Mouse (Mus musculus): ENCODE data around the gene Hnrnpm. TPM values are rescaled to one million over a fixed set of nuclear protein-coding genes. Genes with fewer than 3 reads are reported as not detected.
A peak's percentile ranks its signal among the peaks of the same experiment; 100 is the strongest.
"Not testable (repeated sequence)": the region's sequence is repeated elsewhere in the genome, so short reads cannot be mapped to it uniquely, and the experiment has no call there.

The Hnrnpm gene
- 367 and 434 TPM in 2 replicates for polyA plus RNA-seq (2011; ENCODE audit: insufficient read length, low read depth, missing spikeins)

DNA sequence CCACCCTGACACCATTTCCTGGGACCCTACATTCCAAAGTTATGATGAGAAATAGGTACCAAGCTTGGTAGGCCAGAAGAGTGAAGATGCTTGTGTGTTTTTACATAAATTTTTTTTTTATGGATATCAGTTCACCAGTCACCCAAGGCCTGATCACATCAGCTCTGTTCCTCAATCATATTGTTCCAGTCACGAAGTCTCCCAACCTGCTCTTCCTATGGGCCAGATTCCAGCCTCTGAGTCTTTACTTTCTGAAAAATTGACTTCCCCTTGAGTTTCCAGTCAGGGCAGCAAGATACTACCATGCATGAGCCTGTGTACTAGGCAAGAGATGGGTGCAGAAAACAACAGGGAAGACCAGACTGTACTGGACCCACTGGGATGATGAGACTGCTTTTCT lies at the start of gene Hnrnpm:
Hnrnpm (minus strand) TSS at position 101 of the 400 bp plus-strand sequence.
- Histone ChIP-seq H3K27ac (ENCODE audit: insufficient read depth, low read length) (no peak within 1 kb of the TSS), H3K4me1 (ENCODE audit: control insufficient read depth, insufficient read depth, low read length) (peaks cover 10% of the 10 kb centered on the region), H3K4me3 (ENCODE audit: insufficient read depth, low read length) (no peak within 1 kb of the TSS)
- no peak for TF ChIP-seq CTCF (IDR thresholded peaks at IDR 0.05; ENCODE audit: borderline replicate concordance, insufficient read depth, low read length)
- no peak for TF ChIP-seq POLR2A (IDR thresholded peaks at IDR 0.05; ENCODE audit: low read depth, low read length)

GRCm38 (mm10) chr17:33733526-33733925 lies 46.9 kb upstream of the Hnrnpm start:
- H3K4me1 ChIP-seq (ENCODE audit: control insufficient read depth, insufficient read depth, low read length); H3K27ac ChIP-seq (ENCODE audit: insufficient read depth, low read length); H3K4me3 ChIP-seq (ENCODE audit: insufficient read depth, low read length): not testable (repeated sequence)

GRCm38 (mm10) chr17:33732556-33733083 lies 46.0 kb upstream of the Hnrnpm start:
- H3K4me3 ChIP-seq (ENCODE audit: insufficient read depth, low read length); H3K27ac ChIP-seq (ENCODE audit: insufficient read depth, low read length); H3K4me1 ChIP-seq (ENCODE audit: control insufficient read depth, insufficient read depth, low read length): not testable (repeated sequence)

- TF ChIP-seq CTCF (IDR thresholded peaks at IDR 0.05; ENCODE audit: borderline replicate concordance, insufficient read depth, low read length) = no peak
- TF ChIP-seq POLR2A (IDR thresholded peaks at IDR 0.05; ENCODE audit: low read depth, low read length) = no peak
- H3K4me3 ChIP-seq (ENCODE audit: insufficient read depth, low read length) = no peak overlapping the region
- no peaks in the 10 kb centered on the region for H3K4me1 ChIP-seq (ENCODE audit: control insufficient read depth, insufficient read depth, low read length)
Observed at GRCm38 (mm10) chr17:33729215-33729614, 42.6 kb upstream of the Hnrnpm start.

DNA sequence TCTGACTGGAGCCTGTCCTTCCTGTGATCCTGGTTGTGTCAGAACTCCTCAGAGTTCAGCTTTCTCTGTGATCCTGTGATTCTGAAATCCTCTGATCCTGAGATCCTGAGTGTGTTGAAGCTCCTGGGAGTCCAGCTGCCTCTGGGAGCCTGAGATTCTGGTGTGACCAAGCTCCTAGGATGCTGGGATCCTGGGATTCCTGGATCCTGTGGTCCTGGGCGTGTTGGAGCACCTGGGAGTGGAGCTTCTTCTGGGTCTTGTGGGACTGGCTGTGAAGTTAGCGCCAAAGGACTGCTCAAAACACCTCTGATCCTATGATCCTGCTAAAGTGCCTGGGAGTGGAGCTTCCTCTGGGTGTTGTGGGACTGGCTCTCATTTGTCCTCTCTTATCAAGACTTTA lies 41.7 kb upstream of the Hnrnpm start:
- TF ChIP-seq POLR2A (IDR thresholded peaks at IDR 0.05; ENCODE audit: low read depth, low read length) = no peak
- no peak for TF ChIP-seq CTCF (IDR thresholded peaks at IDR 0.05; ENCODE audit: borderline replicate concordance, insufficient read depth, low read length)
- Histone ChIP-seq H3K4me1 (ENCODE audit: control insufficient read depth, insufficient read depth, low read length) (no peaks in the 10 kb centered on the region), H3K27ac (ENCODE audit: insufficient read depth, low read length) (no peak overlapping the region), H3K4me3 (ENCODE audit: insufficient read depth, low read length) (no peak overlapping the region)

More at GRCm38 (mm10) chr17:33729215-33729614, 42.6 kb upstream of the Hnrnpm start:
- no peak overlapping the region for H3K27ac ChIP-seq (ENCODE audit: insufficient read depth, low read length)

- H3K4me1 ChIP-seq (ENCODE audit: control insufficient read depth, insufficient read depth, low read length) = no peaks in the 10 kb centered on the region
- no peak for TF ChIP-seq POLR2A (IDR thresholded peaks at IDR 0.05; ENCODE audit: low read depth, low read length)
- no peak for TF ChIP-seq CTCF (IDR thresholded peaks at IDR 0.05; ENCODE audit: borderline replicate concordance, insufficient read depth, low read length)
- H3K4me3 ChIP-seq (ENCODE audit: insufficient read depth, low read length) = no peak overlapping the region
- H3K27ac ChIP-seq (ENCODE audit: insufficient read depth, low read length) = no peak overlapping the region
Observed at GRCm38 (mm10) chr17:33719736-33720378, 33.2 kb upstream of the Hnrnpm start.

- no peak overlapping the region for H3K27ac ChIP-seq (ENCODE audit: insufficient read depth, low read length)
- no peak overlapping the region for H3K4me3 ChIP-seq (ENCODE audit: insufficient read depth, low read length)
- no peaks in the 10 kb centered on the region for H3K4me1 ChIP-seq (ENCODE audit: control insufficient read depth, insufficient read depth, low read length)
- no peak for TF ChIP-seq POLR2A (IDR thresholded peaks at IDR 0.05; ENCODE audit: low read depth, low read length)
- no peak for TF ChIP-seq CTCF (IDR thresholded peaks at IDR 0.05; ENCODE audit: borderline replicate concordance, insufficient read depth, low read length)
Observed at GRCm38 (mm10) chr17:33718944-33719725, 32.5 kb upstream of the Hnrnpm start.

- no peak within 1 kb of the TSS for H3K27ac ChIP-seq (ENCODE audit: insufficient read depth, low read length)
- peak within 1 kb of the TSS; percentile 93 for H3K4me3 ChIP-seq (ENCODE audit: insufficient read depth, low read length)
- 0 out of 2 replicates have a peak, but pooled peaks have one; percentile 24 for TF ChIP-seq POLR2A (IDR thresholded peaks at IDR 0.05; ENCODE audit: low read depth, low read length)
- no peak for TF ChIP-seq CTCF (IDR thresholded peaks at IDR 0.05; ENCODE audit: borderline replicate concordance, insufficient read depth, low read length)
- no peaks in the 10 kb centered on the region for H3K4me1 ChIP-seq (ENCODE audit: control insufficient read depth, insufficient read depth, low read length)
Observed at GRCm38 (mm10) chr17:33718384-33718881, 31.8 kb upstream of the Hnrnpm start, which contains the start of gene March2. Gene March2, minus strand, starts transcription at chr17:33718670.

- Histone ChIP-seq H3K27ac (ENCODE audit: insufficient read depth, low read length) (no peak overlapping the region), H3K4me3 (ENCODE audit: insufficient read depth, low read length) (peak overlapping the region; percentile 93), H3K4me1 (ENCODE audit: control insufficient read depth, insufficient read depth, low read length) (no peaks in the 10 kb centered on the region)
- TF ChIP-seq CTCF (IDR thresholded peaks at IDR 0.05; ENCODE audit: borderline replicate concordance, insufficient read depth, low read length) = no peak
- no peak for TF ChIP-seq POLR2A (IDR thresholded peaks at IDR 0.05; ENCODE audit: low read depth, low read length)
Observed at GRCm38 (mm10) chr17:33717982-33718381, 31.3 kb upstream of the Hnrnpm start.

GRCm38 (mm10) chr17:33717246-33717645 lies 30.6 kb upstream of the Hnrnpm start:
- Histone ChIP-seq H3K4me3 (ENCODE audit: insufficient read depth, low read length) (no peak overlapping the region), H3K4me1 (ENCODE audit: control insufficient read depth, insufficient read depth, low read length) (no peaks in the 10 kb centered on the region), H3K27ac (ENCODE audit: insufficient read depth, low read length) (no peak overlapping the region)
- no peak for TF ChIP-seq POLR2A (IDR thresholded peaks at IDR 0.05; ENCODE audit: low read depth, low read length)
- TF ChIP-seq CTCF (IDR thresholded peaks at IDR 0.05; ENCODE audit: borderline replicate concordance, insufficient read depth, low read length) = no peak

Measured in embryonic fibroblast, embryonic 13.5 days (primary cell).